Mouse (Mus musculus): ENCODE measurements at regions not wholly inside any gene's neighbourhood (a gene's known extent, or its start where the extent isn't known, plus 50 kb on each side); places are given as distances from the start of the nearest gene placed in this dataset.

DNA sequence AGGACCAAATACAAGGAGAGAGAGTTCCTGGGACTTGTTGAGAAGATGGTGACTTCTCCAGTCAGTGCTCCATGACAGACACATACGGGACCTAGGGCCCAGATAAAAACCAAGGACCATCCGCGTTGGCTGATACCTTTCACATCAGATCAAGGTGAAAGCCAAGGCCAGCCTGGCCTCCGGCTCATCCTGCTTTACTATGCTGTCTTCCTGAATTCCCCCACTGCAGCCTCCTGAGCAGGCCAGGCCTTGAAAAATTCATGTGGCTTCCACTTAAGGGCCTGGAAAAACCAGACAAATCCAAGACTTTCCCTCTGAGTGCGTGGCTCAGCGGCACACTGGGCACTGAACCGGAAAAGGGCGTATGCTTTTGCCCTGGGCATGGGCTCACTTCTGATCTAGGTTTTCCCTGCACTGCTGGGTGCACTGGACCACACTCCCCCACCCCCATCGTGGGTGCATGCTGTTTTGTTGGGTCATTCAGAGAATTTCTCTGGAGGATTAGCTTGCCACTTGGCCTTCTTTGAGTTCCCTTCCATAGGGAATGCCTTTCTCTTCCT lies 64.1 kb upstream of the Slc35c1 start:
- Histone ChIP-seq H3K4me1 (ENCODE audit: control insufficient read depth, insufficient read depth, low read length) (no peaks in the 10 kb centered on the region), H3K36me3 (ENCODE audit: control insufficient read depth, insufficient read depth, low read length) (no peaks in the 10 kb centered on the region), H3K79me2 (ENCODE audit: control insufficient read depth, insufficient read depth, low read length) (no peaks in the 10 kb centered on the region), H3K27me3 (ENCODE audit: control insufficient read depth, insufficient read depth, low read length) (no peaks in the 10 kb centered on the region), H3K4me3 (ENCODE audit: insufficient read depth, low read depth, low read length) (no peak overlapping the region), H3K9ac (ENCODE audit: low read depth, low read length) (no peak overlapping the region), H3K27ac (replicated peaks; ENCODE audit: insufficient read depth, low read depth, low read length) (no peak overlapping the region)
- WGBS: 87% methylated on average over 9 of the region's 9 CpGs
- no peak for DNase-seq (ENCODE audit: extremely low read depth, low read depth, low spot score)
- TF ChIP-seq POLR2A (IDR thresholded peaks at IDR 0.05; ENCODE audit: extremely low read depth, insufficient read depth, low read length) (no peak), CTCF (IDR thresholded peaks at IDR 0.05; ENCODE audit: low read depth, low read length) (no peak)

DNA sequence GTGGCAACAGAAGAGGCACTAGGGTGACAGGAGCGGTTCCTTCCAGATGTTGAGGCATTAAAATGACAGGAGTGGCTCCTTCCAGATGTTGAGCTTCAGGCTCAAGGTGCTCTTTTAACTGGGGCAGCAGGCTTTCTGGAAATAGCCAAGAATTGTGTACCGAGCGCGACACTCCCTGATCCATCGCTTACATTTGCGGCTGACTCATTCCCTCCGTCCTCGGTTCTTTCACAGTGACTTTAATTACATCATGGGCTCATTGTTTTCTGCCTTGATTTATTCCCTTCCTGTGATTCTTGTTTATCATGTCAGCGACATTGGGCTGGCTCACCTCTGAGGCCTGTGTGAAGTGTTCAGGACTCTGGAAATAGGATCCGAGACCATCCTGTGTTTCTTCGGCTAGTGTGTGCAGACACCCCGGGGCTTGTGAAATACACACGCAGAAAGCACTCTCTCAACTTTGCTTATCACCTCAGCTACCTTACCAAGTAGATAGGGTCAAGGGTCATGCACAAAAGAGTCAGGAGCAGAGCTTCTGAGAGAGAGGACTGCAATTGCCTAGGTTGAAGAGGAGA lies 63.1 kb upstream of the Slc35c1 start:
- DNase-seq (ENCODE audit: extremely low read depth, low read depth, low spot score): no peak
- H3K9ac ChIP-seq (ENCODE audit: low read depth, low read length): no peak overlapping the region
- H3K27me3 ChIP-seq (ENCODE audit: control insufficient read depth, insufficient read depth, low read length): no peaks in the 10 kb centered on the region
- H3K4me1 ChIP-seq (ENCODE audit: control insufficient read depth, insufficient read depth, low read length): no peaks in the 10 kb centered on the region
- no peaks in the 10 kb centered on the region for H3K36me3 ChIP-seq (ENCODE audit: control insufficient read depth, insufficient read depth, low read length)
- TF ChIP-seq POLR2A (IDR thresholded peaks at IDR 0.05; ENCODE audit: extremely low read depth, insufficient read depth, low read length) (no peak), CTCF (IDR thresholded peaks at IDR 0.05; ENCODE audit: low read depth, low read length) (no peak)
- no peak overlapping the region for H3K27ac ChIP-seq (replicated peaks; ENCODE audit: insufficient read depth, low read depth, low read length)
- H3K4me3 ChIP-seq (ENCODE audit: insufficient read depth, low read depth, low read length): no peak overlapping the region
- WGBS: 77% methylated on average over 13 of the region's 13 CpGs
- H3K79me2 ChIP-seq (ENCODE audit: control insufficient read depth, insufficient read depth, low read length): no peaks in the 10 kb centered on the region

DNA sequence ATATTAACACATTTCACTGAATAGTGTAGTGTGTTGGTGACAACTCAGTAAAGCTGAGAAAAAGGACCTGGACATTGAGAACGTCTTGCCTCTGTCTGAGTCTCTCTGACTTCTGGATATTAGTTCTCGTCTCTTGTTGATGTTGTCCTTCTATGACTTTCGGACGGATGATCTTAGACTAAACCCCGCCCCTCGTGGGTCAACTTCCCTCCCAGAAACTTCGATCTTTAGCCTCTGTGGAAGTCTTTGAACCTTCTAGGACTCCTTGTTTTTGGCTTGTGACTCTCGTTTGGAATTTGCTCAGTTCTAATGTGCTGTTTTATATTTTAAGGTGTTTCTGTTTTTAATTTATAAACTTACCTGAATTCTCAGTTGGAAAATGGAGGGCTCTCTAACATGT lies 61.2 kb upstream of the Slc35c1 start:
- no peak for TF ChIP-seq POLR2A (IDR thresholded peaks at IDR 0.05; ENCODE audit: extremely low read depth, insufficient read depth, low read length)
- no peak for TF ChIP-seq CTCF (IDR thresholded peaks at IDR 0.05; ENCODE audit: low read depth, low read length)
- no peaks in the 10 kb centered on the region for H3K4me1 ChIP-seq (ENCODE audit: control insufficient read depth, insufficient read depth, low read length)
- no peaks in the 10 kb centered on the region for H3K27me3 ChIP-seq (ENCODE audit: control insufficient read depth, insufficient read depth, low read length)
- no peak overlapping the region for H3K27ac ChIP-seq (replicated peaks; ENCODE audit: insufficient read depth, low read depth, low read length)
- DNase-seq (ENCODE audit: extremely low read depth, low read depth, low spot score): no peak
- no peak overlapping the region for H3K9ac ChIP-seq (ENCODE audit: low read depth, low read length)
- 68% methylated on average over 8 of the region's 8 CpGs for WGBS
- no peak overlapping the region for H3K4me3 ChIP-seq (ENCODE audit: insufficient read depth, low read depth, low read length)
- H3K36me3 ChIP-seq (ENCODE audit: control insufficient read depth, insufficient read depth, low read length): no peaks in the 10 kb centered on the region
- H3K79me2 ChIP-seq (ENCODE audit: control insufficient read depth, insufficient read depth, low read length): no peaks in the 10 kb centered on the region

DNA sequence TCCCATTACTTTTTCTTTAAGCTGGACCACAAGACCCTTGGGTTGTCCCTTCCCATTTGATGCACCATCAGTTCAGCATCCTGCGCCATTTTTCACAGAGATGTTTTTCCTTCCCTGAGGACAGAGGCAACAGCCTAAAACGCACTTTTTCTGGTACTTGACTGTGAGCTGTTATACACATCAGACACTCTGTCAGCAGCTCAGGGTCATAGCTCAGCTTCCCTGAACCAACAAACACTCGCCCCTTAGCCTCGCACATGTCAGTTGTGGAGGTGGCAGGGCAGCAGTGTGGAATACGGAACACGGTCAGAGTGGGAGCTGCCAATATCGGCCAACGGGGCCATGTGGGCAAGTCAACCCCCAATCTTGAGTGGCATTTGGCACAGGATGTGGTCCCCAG lies 59.1 kb upstream of the Slc35c1 start:
- DNase-seq (ENCODE audit: extremely low read depth, low read depth, low spot score): no peak
- H3K4me1 ChIP-seq (ENCODE audit: control insufficient read depth, insufficient read depth, low read length): no peaks in the 10 kb centered on the region
- TF ChIP-seq POLR2A (IDR thresholded peaks at IDR 0.05; ENCODE audit: extremely low read depth, insufficient read depth, low read length) (no peak), CTCF (IDR thresholded peaks at IDR 0.05; ENCODE audit: low read depth, low read length) (no peak)

DNA sequence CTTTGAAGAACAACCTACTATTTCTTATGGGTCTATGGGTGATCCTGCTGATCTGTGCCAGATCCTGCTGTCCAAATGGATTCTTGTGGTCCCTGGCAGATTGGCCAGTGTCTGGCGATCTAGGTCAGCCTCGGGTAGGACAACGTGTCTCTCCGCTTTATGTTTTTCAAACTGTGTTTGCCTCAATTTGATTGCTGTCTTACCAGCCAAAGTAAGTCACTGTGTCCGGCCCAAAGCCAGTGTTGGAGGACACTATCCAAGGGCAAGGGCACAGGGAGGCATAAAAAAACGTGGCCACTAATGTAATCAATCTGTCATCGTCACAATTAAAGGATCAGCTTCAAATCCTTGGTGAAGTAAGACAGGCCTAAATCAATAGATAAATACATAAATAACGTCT lies 58.6 kb upstream of the Slc35c1 start:
- no peak for DNase-seq (ENCODE audit: extremely low read depth, low read depth, low spot score)

More for the DNA sequence above, 59.1 kb upstream of the Slc35c1 start:
- H3K9ac ChIP-seq (ENCODE audit: low read depth, low read length): no peak overlapping the region
- 91% methylated on average over 8 of the region's 8 CpGs for WGBS
- H3K27me3 ChIP-seq (ENCODE audit: control insufficient read depth, insufficient read depth, low read length): no peaks in the 10 kb centered on the region
- H3K36me3 ChIP-seq (ENCODE audit: control insufficient read depth, insufficient read depth, low read length): no peaks in the 10 kb centered on the region
- H3K4me3 ChIP-seq (ENCODE audit: insufficient read depth, low read depth, low read length): no peak overlapping the region
- no peak overlapping the region for H3K27ac ChIP-seq (replicated peaks; ENCODE audit: insufficient read depth, low read depth, low read length)
- H3K79me2 ChIP-seq (ENCODE audit: control insufficient read depth, insufficient read depth, low read length): no peaks in the 10 kb centered on the region

DNA sequence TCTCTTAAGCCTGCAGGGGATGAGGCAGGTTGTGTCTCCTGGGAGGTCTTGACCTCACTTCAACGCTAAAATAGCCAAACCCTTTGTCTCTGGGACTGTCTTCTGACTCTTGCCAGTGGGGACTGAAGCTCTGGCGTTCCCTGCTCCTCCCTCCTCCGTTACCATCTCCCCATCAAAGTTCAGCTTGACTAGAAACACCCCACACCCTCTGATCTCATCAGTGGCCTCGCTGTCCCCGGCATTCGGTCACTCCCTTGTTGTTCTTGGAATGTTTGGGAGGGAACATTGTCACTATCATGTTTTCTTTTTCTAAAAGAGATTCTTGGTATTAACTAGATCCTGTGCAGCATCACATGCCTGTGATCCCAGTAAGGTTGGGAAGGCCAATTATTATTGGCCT lies 54.6 kb upstream of the Slc35c1 start:
- H3K79me2 ChIP-seq (ENCODE audit: control insufficient read depth, insufficient read depth, low read length): no peaks in the 10 kb centered on the region
- H3K27me3 ChIP-seq (ENCODE audit: control insufficient read depth, insufficient read depth, low read length): no peaks in the 10 kb centered on the region
- no peak overlapping the region for H3K4me3 ChIP-seq (ENCODE audit: insufficient read depth, low read depth, low read length)
- WGBS: 66% methylated on average over 6 of the region's 6 CpGs
- H3K9ac ChIP-seq (ENCODE audit: low read depth, low read length): no peak overlapping the region
- no peak overlapping the region for H3K27ac ChIP-seq (replicated peaks; ENCODE audit: insufficient read depth, low read depth, low read length)
- H3K36me3 ChIP-seq (ENCODE audit: control insufficient read depth, insufficient read depth, low read length): no peaks in the 10 kb centered on the region
- TF ChIP-seq POLR2A (IDR thresholded peaks at IDR 0.05; ENCODE audit: extremely low read depth, insufficient read depth, low read length): no peak
- no peak for TF ChIP-seq CTCF (IDR thresholded peaks at IDR 0.05; ENCODE audit: low read depth, low read length)
- DNase-seq (ENCODE audit: extremely low read depth, low read depth, low spot score): no peak
- no peaks in the 10 kb centered on the region for H3K4me1 ChIP-seq (ENCODE audit: control insufficient read depth, insufficient read depth, low read length)

More for the DNA sequence above, 58.6 kb upstream of the Slc35c1 start:
- no peak overlapping the region for H3K9ac ChIP-seq (ENCODE audit: low read depth, low read length)
- no peak overlapping the region for H3K4me3 ChIP-seq (ENCODE audit: insufficient read depth, low read depth, low read length)
- no peaks in the 10 kb centered on the region for H3K36me3 ChIP-seq (ENCODE audit: control insufficient read depth, insufficient read depth, low read length)
- H3K79me2 ChIP-seq (ENCODE audit: control insufficient read depth, insufficient read depth, low read length): no peaks in the 10 kb centered on the region
- H3K27ac ChIP-seq (replicated peaks; ENCODE audit: insufficient read depth, low read depth, low read length): no peak overlapping the region
- whole genome bisulfite sequencing: 80% methylated on average over 8 of the region's 8 CpGs
- no peaks in the 10 kb centered on the region for H3K4me1 ChIP-seq (ENCODE audit: control insufficient read depth, insufficient read depth, low read length)
- no peak for TF ChIP-seq POLR2A (IDR thresholded peaks at IDR 0.05; ENCODE audit: extremely low read depth, insufficient read depth, low read length)
- no peak for TF ChIP-seq CTCF (IDR thresholded peaks at IDR 0.05; ENCODE audit: low read depth, low read length)
- no peaks in the 10 kb centered on the region for H3K27me3 ChIP-seq (ENCODE audit: control insufficient read depth, insufficient read depth, low read length)
